9 mouse cellular contexts compared by ENCODE assay signal in the genomic region with DNA sequence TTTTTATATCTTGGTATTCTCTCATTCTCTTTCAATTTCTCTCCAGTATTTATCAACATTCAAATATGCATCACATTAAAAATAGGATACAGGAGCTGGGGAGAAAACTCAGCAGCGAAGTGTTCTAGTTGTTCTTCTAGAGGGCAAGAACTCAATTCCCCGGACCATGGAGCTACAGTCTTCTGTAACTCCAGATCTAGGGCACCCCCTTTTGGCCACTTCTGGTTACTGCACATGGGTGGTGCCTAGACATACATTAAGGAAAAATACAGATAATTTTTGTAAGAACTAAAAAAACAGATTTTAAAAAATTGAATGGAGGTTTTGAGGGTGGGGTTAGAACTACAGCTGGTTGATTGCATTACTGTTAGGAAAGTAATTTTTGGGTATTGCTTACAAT.
DNase-seq lines count a peak whose midpoint lies in the region; ATAC-seq and TF ChIP-seq lines count a peak whose summit lies in the region.
"Had no signal": no experiment of that assay in that cellular context is flagged by ENCODE, and none has a peak within 500 bp of the region (broad histone marks: within the 10 kb centered on the region; RNA-seq: fewer than 3 reads in every experiment).

No protein-coding gene starts in this region.

- no peak for TF ChIP-seq EP300 in lung, postnatal 0 days (IDR thresholded peaks at IDR 0.05)

- no peak overlapping the region for H3K9ac ChIP-seq in kidney, postnatal 0 days (ENCODE audit: low read depth, low read length)
- H3K9ac ChIP-seq in kidney, embryonic 15.5 days: no peak overlapping the region
- no peak overlapping the region for H3K9ac ChIP-seq in lung, postnatal 0 days (replicated peaks; ENCODE audit: low read depth)

- no peaks in the 10 kb centered on the region for H3K36me3 ChIP-seq in kidney, postnatal 0 days (ENCODE audit: insufficient read depth, low read length)
- no peaks in the 10 kb centered on the region for H3K36me3 ChIP-seq in kidney, embryonic 15.5 days
- no peaks in the 10 kb centered on the region for H3K36me3 ChIP-seq in lung, postnatal 0 days (ENCODE audit: insufficient read depth, low read length)

- no peak overlapping the region for H3K4me3 ChIP-seq in kidney, postnatal 0 days (replicated peaks; ENCODE audit: low read depth, low read length)
- H3K4me3 ChIP-seq in kidney, embryonic 15.5 days (replicated peaks): no peak overlapping the region
- no peak overlapping the region for H3K4me3 ChIP-seq in lung, postnatal 0 days (ENCODE audit: low read depth, low read length)
- H3K4me3 ChIP-seq: erythroblast, embryonic 14.5 days had no signal

- H3K9me3 ChIP-seq in kidney, postnatal 0 days (replicated peaks; ENCODE audit: low read length): no peaks in the 10 kb centered on the region
- H3K9me3 ChIP-seq in kidney, embryonic 15.5 days (replicated peaks): no peaks in the 10 kb centered on the region
- H3K9me3 ChIP-seq in lung, postnatal 0 days (ENCODE audit: low read length): no peaks in the 10 kb centered on the region

- TF ChIP-seq CTCF in kidney, postnatal 0 days (IDR thresholded peaks at IDR 0.05; ENCODE audit: low read depth): peak; percentile 59
- TF ChIP-seq CTCF in lung, postnatal 0 days (IDR thresholded peaks at IDR 0.05): peak; percentile 57

- H3K4me2 ChIP-seq in kidney, postnatal 0 days (ENCODE audit: low read length): no peak overlapping the region
- no peak overlapping the region for H3K4me2 ChIP-seq in kidney, embryonic 15.5 days
- H3K4me2 ChIP-seq in lung, postnatal 0 days (replicated peaks; ENCODE audit: low read depth, low read length): no peak overlapping the region

- no peaks in the 10 kb centered on the region for H3K27me3 ChIP-seq in kidney, postnatal 0 days (ENCODE audit: insufficient read depth, low read length)
- no peaks in the 10 kb centered on the region for H3K27me3 ChIP-seq in kidney, embryonic 15.5 days
- no peaks in the 10 kb centered on the region for H3K27me3 ChIP-seq in lung, postnatal 0 days (replicated peaks; ENCODE audit: insufficient read depth, low read length)

- no peaks in the 10 kb centered on the region for H3K4me1 ChIP-seq in kidney, postnatal 0 days (replicated peaks; ENCODE audit: insufficient read depth, low read length)
- no peaks in the 10 kb centered on the region for H3K4me1 ChIP-seq in kidney, embryonic 15.5 days
- no peaks in the 10 kb centered on the region for H3K4me1 ChIP-seq in lung, postnatal 0 days (ENCODE audit: insufficient read depth, low read depth, low read length)

- no peak for ATAC-seq in kidney, postnatal 0 days (replicated peaks; ENCODE audit: low FRiP score, low read depth)
- no peak for ATAC-seq in kidney, embryonic 15.5 days (replicated peaks; ENCODE audit: low FRiP score)
- ATAC-seq in lung, postnatal 0 days: no peak
- no peak for ATAC-seq in activated CD4-positive, CD25-positive, alpha-beta regulatory T cell, adult 4 months

- no peak overlapping the region for H3K27ac ChIP-seq in kidney, postnatal 0 days
- no peak overlapping the region for H3K27ac ChIP-seq in kidney, embryonic 15.5 days
- H3K27ac ChIP-seq in lung, postnatal 0 days (ENCODE audit: low read length): no peak overlapping the region

- 66% methylated on average over 2 of the region's 2 CpGs for WGBS in kidney, postnatal 0 days
- WGBS in kidney, embryonic 15.5 days: 66% methylated on average over 2 of the region's 2 CpGs
- 41% methylated on average over 2 of the region's 2 CpGs for WGBS in lung, postnatal 0 days

- DNase-seq in kidney, postnatal 0 days (ENCODE audit: low spot score): peak; percentile 40
- peak; percentile 11 for DNase-seq in Muller cell, postnatal 12 days (ENCODE audit: inconsistent ontology term)
- DNase-seq in adrenal gland, postnatal 25 days: peak; percentile 47
- peak; percentile 48 to 50 for DNase-seq in frontal cortex, postnatal 36 days (ENCODE audit: low spot score in 2 of 2)
- DNase-seq in lung, postnatal 0 days (ENCODE audit: low spot score): peak; percentile 22
- DNase-seq in spleen, adult 12 weeks (ENCODE audit: low spot score): no peak
